In the genomic region with DNA sequence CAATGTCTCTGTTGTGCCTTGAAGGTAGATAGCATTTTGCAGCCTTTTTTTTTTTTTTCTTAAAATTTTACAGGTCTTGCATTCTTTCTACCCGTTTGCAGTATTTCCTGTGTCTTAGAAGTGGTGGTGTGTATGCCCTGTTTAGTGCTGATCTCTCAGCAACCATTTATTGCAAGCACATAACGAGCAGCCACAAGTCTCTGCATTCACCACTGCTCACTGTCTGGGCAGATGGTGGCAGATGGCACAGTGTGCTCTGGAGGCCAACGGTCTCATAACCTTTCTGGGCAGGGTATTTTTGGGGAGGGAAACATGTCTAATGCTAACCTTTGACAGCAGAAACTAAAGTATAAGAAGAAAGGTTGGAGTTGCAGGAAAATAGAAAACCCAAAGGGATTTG, we compare ENCODE assay signal across 23 mouse cellular contexts.
DNase-seq lines count a peak whose midpoint lies in the region; TF ChIP-seq lines count a peak whose summit lies in the region.
"Had no signal": no experiment of that assay in that cellular context is flagged by ENCODE, and none has a peak within 500 bp of the region (broad histone marks: within the 10 kb centered on the region; RNA-seq: fewer than 3 reads in every experiment).

No protein-coding gene starts in this region.

- TF ChIP-seq CTCF in lung, adult 2 months (IDR thresholded peaks at IDR 0.05; ENCODE audit: insufficient read depth, low read length) = no peak

- DNase-seq in CD4-positive, CD25-positive, alpha-beta regulatory T cell, adult 2 months (ENCODE audit: low read depth, low spot score) = peak; percentile 67
- DNase-seq in T-cell, adult 2 months (ENCODE audit: low spot score) = peak; percentile 36
- DNase-seq in naive thymus-derived CD4-positive, alpha-beta T cell, adult 2 months (ENCODE audit: low read depth) = peak; percentile 59
- DNase-seq in thymus, postnatal 10 days (ENCODE audit: low spot score in 2 of 2) = peak; percentile 56 to 69
- DNase-seq in lung, adult 2 months = no peak
- DNase-seq in kidney, postnatal 4 days = no peak
- DNase-seq in testis, postnatal 10 days (ENCODE audit: low spot score) = no peak
- DNase-seq in adrenal gland, postnatal 14 days = no peak
- DNase-seq: cerebellum, adult 11-12 months; kidney, postnatal 36 days; liver, embryonic 13.5 days; lung, embryonic 14.5 days; lung, postnatal 36 days; right cerebral cortex, postnatal 14 days had no signal

- WGBS in lung, adult 2 months = 53% methylated on average over 3 of the region's 3 CpGs

- H3K4me1 ChIP-seq in lung, adult 2 months (ENCODE audit: control insufficient read depth, insufficient read depth, low read length) = no peaks in the 10 kb centered on the region
- H3K4me1 ChIP-seq: embryonic facial prominence, embryonic 13.5 days; heart, embryonic 10.5 days; hindbrain, embryonic 15.5 days; kidney, embryonic 15.5 days; liver, embryonic 13.5 days; midbrain, embryonic 15.5 days; neural tube, embryonic 15.5 days had no signal

- H3K4me3 ChIP-seq in lung, adult 2 months (replicated peaks; ENCODE audit: extremely low read depth, low read depth, low read length) = no peak overlapping the region
- H3K4me3 ChIP-seq: embryonic facial prominence, embryonic 13.5 days; erythroblast, embryonic 14.5 days; heart, embryonic 10.5 days; hindbrain, embryonic 15.5 days; kidney, embryonic 15.5 days; left cerebral cortex, adult 2 months; liver, embryonic 13.5 days; midbrain, embryonic 15.5 days; myocyte; neural tube, embryonic 15.5 days had no signal

- TF ChIP-seq POLR2A in lung, adult 2 months (IDR thresholded peaks at IDR 0.05; ENCODE audit: borderline replicate concordance, extremely low read depth, low read depth, low read length) = no peak

Comparison
In these comparisons a context has a peak if more than half of its experiments do, and no peak if none do; other contexts are left out.
1. DNase-seq: peak in CD4-positive, CD25-positive, alpha-beta regulatory T cell, adult 2 months (single experiment), T-cell, adult 2 months (single experiment), naive thymus-derived CD4-positive, alpha-beta T cell, adult 2 months (single experiment) and thymus, postnatal 10 days (2 of 2); none in lung, adult 2 months (single experiment), kidney, postnatal 4 days (0 of 2), testis, postnatal 10 days (single experiment) and adrenal gland, postnatal 14 days (single experiment).